Mouse (Mus musculus) stomach, embryonic 16.5 days (tissue): Measurements from ENCODE around the gene Golgb1. TPM values are rescaled to one million over a fixed set of nuclear protein-coding genes. Genes with fewer than 3 reads are reported as not detected.
"Not testable (repeated sequence)": the region's sequence is repeated elsewhere in the genome, so short reads cannot be mapped to it uniquely, and the experiment has no call there.

Source experiments
- ATAC-seq: fragments of 200-750 bp; cut with Nextera tagmentation; 2 replicates; pipeline ENCODE4 v1.8.0; 2017; ENCODE audit warnings: moderate number of reproducible peaks, moderate TSS enrichment; ENCODE audit not compliant: insufficient read depth, low FRiP score
- H3K27ac ChIP-seq: fragments of 300-500 bp; sonication (generic); 2 replicates; pipeline ENCODE4 v1.5.1; 2014; ENCODE audit warnings: low read length
- H3K27me3 ChIP-seq: fragments of 300-500 bp; sonication (generic); 2 replicates; pipeline ENCODE4 v1.6.1; 2014; ENCODE audit warnings: low read length, control low read depth, mixed read lengths; ENCODE audit not compliant: control insufficient read depth, insufficient read depth
- H3K36me3 ChIP-seq: fragments of 300-500 bp; sonication (generic); 2 replicates; pipeline ENCODE4 v1.6.1; 2014; ENCODE audit warnings: low read length; ENCODE audit not compliant: control insufficient read depth, insufficient read depth
- H3K4me1 ChIP-seq: fragments of 300-500 bp; sonication (generic); 2 replicates; pipeline ENCODE4 v1.6.1; 2014; ENCODE audit warnings: low read length, control low read depth, mixed read lengths; ENCODE audit not compliant: control insufficient read depth, insufficient read depth
- H3K4me2 ChIP-seq: fragments of 300-500 bp; sonication (generic); 2 replicates; pipeline ENCODE4 v1.6.1; 2014; ENCODE audit warnings: low read depth, low read length, mixed read lengths
- H3K4me3 ChIP-seq: fragments of 300-500 bp; sonication (generic); replicated peaks from 2 replicates; pipeline ENCODE4 v1.5.1; 2014; ENCODE audit warnings: mild to moderate bottlenecking, low read length
- H3K9ac ChIP-seq: fragments of 300-500 bp; sonication (generic); 2 replicates; pipeline ENCODE4 v1.6.1; 2014; ENCODE audit warnings: low read length
- H3K9me3 ChIP-seq: fragments of 300-500 bp; sonication (generic); replicated peaks from 2 replicates; pipeline ENCODE4 v1.6.1; 2016; ENCODE audit warnings: low read length, control low read depth; ENCODE audit not compliant: control insufficient read depth
- WGBS: fragments of 180-500 bp; shearing (Covaris S2); extraction: QIAGEN DNeasy Blood & Tissue Kit; methylation state at CpG from one replicate; pipeline ENCODE4 v1.1.7; 2014; 5-methylcytosine and 5-hydroxymethylcytosine counted together
- polyA plus RNA-seq: library from polyadenylated mRNA; unstranded; fragments of >200 nt; fragmentation: Nextera tagmentation; extraction: Ambion mirVana; gene quantifications from 2 replicates; pipeline ENCODE4 v1.2.1, GENCODE M21; 2015

The Golgb1 gene
- 97.0 and 106 TPM in 2 replicates for polyA plus RNA-seq

DNA sequence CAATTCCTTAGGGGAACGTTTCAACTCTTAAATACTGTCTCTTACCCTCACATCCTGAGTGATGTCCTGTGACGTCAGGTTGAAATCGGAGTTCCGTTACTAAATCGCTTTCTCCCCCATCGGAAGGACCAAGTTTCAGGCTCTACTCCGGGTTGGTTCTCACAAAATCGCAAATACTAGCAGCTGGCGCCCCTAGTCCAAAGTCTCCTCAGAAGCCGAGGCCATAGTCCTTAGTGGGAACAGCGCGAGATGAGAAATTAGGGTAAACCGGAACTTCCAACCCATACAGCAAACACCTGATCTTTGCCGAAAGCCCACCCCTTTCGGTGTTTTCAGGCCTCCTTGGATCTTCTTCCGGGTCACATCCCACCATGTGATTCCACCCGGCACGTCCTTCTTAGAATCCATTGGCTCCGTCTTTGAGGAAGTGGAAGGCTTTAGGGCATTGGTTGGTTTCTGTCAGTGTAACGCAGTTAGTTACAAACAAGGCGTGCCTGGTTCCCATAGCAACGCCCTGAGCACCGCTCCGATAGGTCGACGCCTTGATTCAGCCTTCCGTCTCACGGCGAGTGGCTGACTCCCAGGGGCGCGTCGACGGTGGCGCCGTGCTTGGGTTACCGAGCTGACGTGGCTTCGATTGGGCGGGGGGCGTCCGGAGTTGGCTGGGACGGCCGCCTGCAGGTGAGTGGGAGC is at the start of gene Golgb1, which contains the start of gene Eaf2:
Golgb1 (plus strand) TSS at position 558 of the 693 bp plus-strand sequence.
Eaf2 (minus strand) TSS at position 421 of the 693 bp plus-strand sequence.
- no peaks in the 10 kb centered on the region; the same call in 1 of the 2 replicates for H3K36me3 ChIP-seq
- peaks cover 23% of the 10 kb centered on the region for H3K4me1 ChIP-seq
- H3K4me3 ChIP-seq: peak within 1 kb of the TSS; percentile 70
- H3K9ac ChIP-seq: peak within 1 kb of the TSS; percentile 93
- H3K27ac ChIP-seq: peak within 1 kb of the TSS; percentile 88
- ATAC-seq: peak; percentile 100
- peak within 1 kb of the TSS; percentile 78 for H3K4me2 ChIP-seq
- WGBS: under 1% methylated on average over 43 of the region's 43 CpGs
- no peaks in the 10 kb centered on the region for H3K27me3 ChIP-seq
- no peaks in the 10 kb centered on the region for H3K9me3 ChIP-seq

DNA sequence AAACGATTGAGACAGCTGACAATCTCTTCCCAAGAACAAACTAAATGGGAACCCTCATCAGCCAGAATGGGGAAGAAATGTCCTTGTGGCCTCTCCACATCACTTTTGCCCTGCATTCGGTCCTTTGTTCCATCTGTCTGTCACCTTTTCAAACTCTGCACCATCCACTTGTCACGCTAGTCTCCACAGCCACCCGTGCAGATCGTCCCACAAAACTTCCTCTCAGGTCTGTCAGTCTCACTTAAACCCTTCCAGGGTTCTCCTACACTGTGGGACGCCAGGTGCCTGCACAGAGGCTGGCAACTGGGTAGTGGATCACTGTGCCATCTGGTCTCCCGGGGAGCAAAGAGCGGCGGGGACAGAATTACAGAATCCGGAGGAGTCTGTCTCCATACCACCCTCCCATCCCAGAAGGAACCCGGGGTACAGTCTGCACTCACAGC is 47.3 kb upstream of the Golgb1 start:
- Histone ChIP-seq H3K4me1 (peaks cover 10% of the 10 kb centered on the region), H3K9me3 (no peaks in the 10 kb centered on the region), H3K36me3 (no peaks in the 10 kb centered on the region), H3K4me2 (peak overlapping the region; percentile 80), H3K27me3 (no peaks in the 10 kb centered on the region), H3K9ac (peak overlapping the region; percentile 72), H3K27ac (no peak overlapping the region; the same call in 1 of the 2 replicates), H3K4me3 (peak overlapping the region; percentile 84)
- WGBS: 8% methylated on average over 11 of the region's 11 CpGs
- no peak; the same call in 1 of the 2 replicates for ATAC-seq

DNA sequence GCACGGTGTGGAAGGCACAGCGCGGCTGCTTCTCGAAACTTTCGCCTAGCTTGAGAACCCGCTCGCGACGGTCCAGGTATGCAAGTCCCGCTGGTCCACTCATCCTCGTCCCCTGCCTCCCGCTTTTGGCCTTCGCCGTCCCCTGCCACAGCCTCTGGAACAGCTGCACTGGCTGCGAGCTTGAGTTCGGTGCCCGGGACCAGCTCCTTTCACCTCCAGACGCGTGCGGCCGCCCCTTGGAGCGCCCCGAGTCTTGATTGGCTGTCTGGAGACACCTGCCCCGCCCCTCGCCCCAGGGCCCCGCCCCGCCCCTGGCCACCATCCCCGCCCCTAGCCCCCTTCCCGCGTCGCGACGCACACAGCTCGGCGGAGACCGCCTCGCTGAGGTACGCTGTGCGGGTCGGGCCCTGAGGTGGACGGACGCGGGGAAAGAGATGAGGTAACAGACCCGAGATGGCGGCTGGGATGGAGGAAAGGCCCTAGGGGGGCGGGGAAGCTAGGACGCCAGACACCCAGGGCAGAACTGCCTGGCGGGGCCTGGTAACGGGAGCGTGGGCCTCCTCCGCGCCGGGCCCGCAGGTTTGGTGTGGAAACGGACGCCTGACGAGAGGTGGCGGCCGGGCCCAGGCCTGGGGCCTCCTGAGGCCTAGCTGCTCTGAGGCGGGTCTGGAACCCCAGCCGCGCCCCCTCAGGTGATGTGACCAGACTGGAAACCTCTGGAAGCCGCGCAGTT is 46.7 kb upstream of the Golgb1 start, which contains the start of gene Iqcb1:
Iqcb1 (plus strand) TSS at position 332 of the 733 bp plus-strand sequence.
- WGBS: under 1% methylated on average over 62 of the region's 64 CpGs
- Histone ChIP-seq H3K27ac (no peak within 1 kb of the TSS; the same call in 1 of the 2 replicates), H3K27me3 (no peaks in the 10 kb centered on the region), H3K4me1 (peaks cover 10% of the 10 kb centered on the region), H3K9me3 (no peaks in the 10 kb centered on the region), H3K4me2 (peak within 1 kb of the TSS; percentile 80), H3K36me3 (no peaks in the 10 kb centered on the region), H3K4me3 (peak within 1 kb of the TSS; percentile 84), H3K9ac (peak within 1 kb of the TSS; percentile 72)
- peak; percentile 99 for ATAC-seq

DNA sequence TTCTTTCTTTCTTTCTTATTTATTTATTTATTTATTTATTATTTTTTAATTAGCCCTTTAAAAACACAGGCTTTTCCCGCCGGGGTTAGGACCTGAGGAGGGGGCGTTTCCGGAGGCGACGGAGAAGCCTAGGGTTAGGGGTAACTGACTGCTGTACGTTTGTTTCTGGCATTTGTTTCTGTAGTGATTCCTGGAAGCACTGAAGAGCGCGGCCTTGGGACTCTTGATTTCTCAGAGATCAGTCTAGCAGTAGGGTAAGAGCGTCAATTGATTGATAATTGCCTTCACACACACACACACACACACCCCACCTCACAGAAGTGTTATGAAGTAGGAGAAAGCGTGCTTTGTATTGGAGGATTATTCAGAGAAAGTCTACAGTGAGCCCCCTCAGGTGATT is 46.1 kb upstream of the Golgb1 start:
- Histone ChIP-seq H3K9ac (peak overlapping the region; percentile 72), H3K27ac (no peak overlapping the region), H3K27me3 (no peaks in the 10 kb centered on the region), H3K36me3 (no peaks in the 10 kb centered on the region), H3K9me3 (no peaks in the 10 kb centered on the region), H3K4me3 (peak overlapping the region; percentile 84), H3K4me1 (peaks cover 10% of the 10 kb centered on the region), H3K4me2 (peak overlapping the region; percentile 80)
- no peak for ATAC-seq
- WGBS: 4% methylated on average over 11 of the region's 11 CpGs

DNA sequence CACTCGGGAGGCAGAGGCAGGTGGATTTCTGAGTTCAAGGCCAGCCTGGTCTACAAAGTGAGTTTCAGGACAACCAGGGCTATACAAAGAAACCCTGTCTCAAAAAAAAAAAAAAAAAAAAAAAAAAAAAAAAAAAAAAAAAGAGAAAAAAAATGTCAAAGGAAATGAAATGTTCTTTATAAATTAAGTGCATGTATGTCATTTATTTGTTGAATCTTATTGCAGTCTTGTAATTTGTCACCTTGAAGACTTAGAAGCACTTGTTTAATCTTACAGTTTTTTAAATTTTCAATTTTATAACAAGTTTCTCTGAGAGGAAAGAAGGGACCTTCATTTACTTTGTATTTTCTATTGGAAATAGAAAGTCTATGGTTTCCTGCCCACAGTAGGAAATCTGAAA is 28.0 kb upstream of the Golgb1 start:
- H3K4me2 ChIP-seq, H3K4me1 ChIP-seq, H3K9me3 ChIP-seq, H3K36me3 ChIP-seq, ATAC-seq, H3K9ac ChIP-seq, H3K27me3 ChIP-seq, H3K4me3 ChIP-seq, H3K27ac ChIP-seq: not testable (repeated sequence)
- WGBS: 92% methylated on average over 1 of the region's 1 CpGs

GRCm38 (mm10) chr16:36851202-36851601 is 23.7 kb upstream of the Golgb1 start:
- Histone ChIP-seq H3K4me1 (no peaks in the 10 kb centered on the region), H3K9me3 (no peaks in the 10 kb centered on the region), H3K4me2 (no peak overlapping the region), H3K36me3 (peaks cover 4% of the 10 kb centered on the region; the same call in 1 of the 2 replicates), H3K27me3 (no peaks in the 10 kb centered on the region), H3K9ac (no peak overlapping the region), H3K27ac (no peak overlapping the region), H3K4me3 (no peak overlapping the region)
- 93% methylated on average over 3 of the region's 3 CpGs for WGBS
- ATAC-seq: no peak

- no peaks in the 10 kb centered on the region for H3K27me3 ChIP-seq
- H3K36me3 ChIP-seq: peaks cover 3% of the 10 kb centered on the region; the same call in 1 of the 2 replicates
- no peak overlapping the region for H3K9ac ChIP-seq
- H3K9me3 ChIP-seq: no peaks in the 10 kb centered on the region
- ATAC-seq: no peak
- no peak overlapping the region for H3K4me2 ChIP-seq
- 88% methylated on average over 3 of the region's 3 CpGs for WGBS
- H3K4me3 ChIP-seq: no peak overlapping the region
- no peaks in the 10 kb centered on the region for H3K4me1 ChIP-seq
- no peak overlapping the region for H3K27ac ChIP-seq
These were observed 11.4 kb upstream of the Golgb1 start for GRCm38 (mm10) chr16:36863585-36863984.

GRCm38 (mm10) chr16:36869442-36869841 is 5.5 kb upstream of the Golgb1 start:
- WGBS: 93% methylated on average over 2 of the region's 2 CpGs
- Histone ChIP-seq H3K4me1 (peaks cover 6% of the 10 kb centered on the region; the same call in 1 of the 2 replicates), H3K27me3 (no peaks in the 10 kb centered on the region), H3K4me2 (no peak overlapping the region), H3K36me3 (peaks cover 3% of the 10 kb centered on the region; the same call in 1 of the 2 replicates), H3K9ac (no peak overlapping the region), H3K9me3 (no peaks in the 10 kb centered on the region), H3K27ac (no peak overlapping the region), H3K4me3 (no peak overlapping the region)
- ATAC-seq: no peak
